In the genomic region with DNA sequence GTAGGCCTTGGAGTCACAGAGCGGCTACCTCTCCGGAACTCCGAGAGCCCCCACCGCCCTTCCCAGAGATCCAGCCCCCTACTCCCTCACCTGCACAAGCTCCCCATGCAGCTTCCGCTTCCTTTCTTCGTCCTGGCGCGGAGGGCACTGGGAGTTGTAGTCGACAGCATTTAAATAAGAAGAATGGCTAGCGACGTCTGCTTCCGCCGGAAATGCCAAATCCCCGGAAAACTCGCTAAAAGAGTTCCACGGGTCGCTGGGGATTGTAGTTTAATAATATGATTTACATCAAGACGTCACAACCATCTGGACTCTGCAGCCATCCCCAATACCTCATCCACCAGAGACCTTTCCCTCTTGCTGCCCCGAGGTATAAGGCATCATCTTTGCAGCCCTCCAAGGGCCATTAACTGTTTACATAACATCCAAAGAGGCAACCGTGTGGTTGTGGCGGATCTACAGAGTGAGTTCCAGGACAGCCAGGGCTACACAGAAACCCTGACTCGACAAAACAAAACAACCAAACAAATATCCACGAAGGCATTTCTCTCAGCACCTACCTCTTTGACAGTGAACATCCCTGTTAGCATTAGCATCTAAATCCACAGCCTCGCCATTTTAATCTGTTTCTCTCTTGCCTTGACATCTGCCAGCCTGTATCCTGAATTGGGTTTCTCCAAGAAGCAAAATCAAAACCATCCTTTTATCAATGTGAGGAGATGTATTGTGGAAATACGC, we compare ENCODE assay signal across 8 mouse cellular contexts. TPM values are rescaled to one million over a fixed set of nuclear protein-coding genes. Genes with fewer than 3 reads are reported as not detected.
DNase-seq lines count a peak whose midpoint lies in the region; ATAC-seq and TF ChIP-seq lines count a peak whose summit lies in the region.

No protein-coding gene starts in this region.

- H3K27me3 ChIP-seq in embryonic facial prominence, embryonic 14.5 days (replicated peaks; ENCODE audit: control insufficient read depth, insufficient read depth, low read length): peaks cover 25% of the 10 kb centered on the region
- H3K27me3 ChIP-seq in heart, adult 2 months (ENCODE audit: control insufficient read depth, insufficient read depth, low read length): no peaks in the 10 kb centered on the region
- peaks cover 38% of the 10 kb centered on the region for H3K27me3 ChIP-seq in limb, embryonic 13.5 days
- H3K27me3 ChIP-seq in midbrain, embryonic 16.5 days (ENCODE audit: control insufficient read depth, insufficient read depth, low read depth, low read length): peaks cover 12% of the 10 kb centered on the region

- no peak for TF ChIP-seq CTCF in heart, adult 2 months (IDR thresholded peaks at IDR 0.05)

- peak overlapping the region; percentile 72 for H3K4me3 ChIP-seq in embryonic facial prominence, embryonic 14.5 days (ENCODE audit: low read depth, low read length)
- H3K4me3 ChIP-seq in heart, adult 2 months: peak overlapping the region; percentile 77
- peak overlapping the region; percentile 61 for H3K4me3 ChIP-seq in limb, embryonic 13.5 days
- peak overlapping the region; percentile 69 for H3K4me3 ChIP-seq in midbrain, embryonic 16.5 days (ENCODE audit: low read depth, low read length)

- TF ChIP-seq EP300 in heart, adult 2 months (IDR thresholded peaks at IDR 0.05; ENCODE audit: insufficient read depth, low read depth, low read length): 0 out of 2 replicates have a peak, but pooled peaks have one; percentile 41

- DNase-seq in 3T3-L1 (ENCODE audit: low read depth, low spot score): peak; percentile 99
- DNase-seq in adrenal gland, postnatal 4 days (ENCODE audit: low spot score in 2 of 2): peak; percentile 58 to 76
- DNase-seq in embryonic facial prominence, embryonic 14.5 days (ENCODE audit: low spot score): peak; percentile 99
- DNase-seq in heart, adult 2 months: peak; percentile 89 to 92
- DNase-seq in kidney, adult 8-10 months: peak; percentile 91 to 92
- peak; percentile 75 to 85 for DNase-seq in spleen, postnatal 4 days (ENCODE audit: low spot score in 2 of 2)

- no peaks in the 10 kb centered on the region for H3K79me2 ChIP-seq in heart, adult 2 months (replicated peaks; ENCODE audit: control insufficient read depth, insufficient read depth, low read length)

- intact Hi-C loops in heart, adult 2 months (cut with DNase I): no loop called here

- WGBS in embryonic facial prominence, embryonic 14.5 days: 6% methylated on average over 25 of the region's 25 CpGs
- WGBS in heart, adult 2 months: 9% methylated on average over 25 of the region's 25 CpGs
- WGBS in limb, embryonic 13.5 days: 9% methylated on average over 25 of the region's 25 CpGs
- WGBS in midbrain, embryonic 16.5 days: 8% methylated on average over 25 of the region's 25 CpGs

- H3K4me2 ChIP-seq in embryonic facial prominence, embryonic 14.5 days (ENCODE audit: low read depth, low read length): peak overlapping the region; percentile 70
- peak overlapping the region; percentile 70 for H3K4me2 ChIP-seq in limb, embryonic 13.5 days (replicated peaks)
- peak overlapping the region; percentile 78 for H3K4me2 ChIP-seq in midbrain, embryonic 16.5 days (ENCODE audit: low read length)

- TF ChIP-seq POLR2A in heart, adult 2 months (IDR thresholded peaks at IDR 0.05; ENCODE audit: insufficient read depth, low read depth, low read length): peak; percentile 76

- H3K9ac ChIP-seq in embryonic facial prominence, embryonic 14.5 days (ENCODE audit: low read depth, low read length): peak overlapping the region; percentile 70
- H3K9ac ChIP-seq in heart, adult 2 months (ENCODE audit: low read depth, low read length): peak overlapping the region; percentile 74
- H3K9ac ChIP-seq in limb, embryonic 13.5 days: peak overlapping the region; percentile 65
- peak overlapping the region; percentile 73 for H3K9ac ChIP-seq in midbrain, embryonic 16.5 days (ENCODE audit: low read depth, low read length)

- H3K9me3 ChIP-seq in embryonic facial prominence, embryonic 14.5 days (ENCODE audit: control insufficient read depth, low read length): no peaks in the 10 kb centered on the region
- no peaks in the 10 kb centered on the region for H3K9me3 ChIP-seq in limb, embryonic 13.5 days
- H3K9me3 ChIP-seq in midbrain, embryonic 16.5 days (replicated peaks; ENCODE audit: control insufficient read depth, low read length, poor library complexity, severe bottlenecking): no peaks in the 10 kb centered on the region

- H3K27ac ChIP-seq in embryonic facial prominence, embryonic 14.5 days (replicated peaks; ENCODE audit: low read depth, low read length): no peak overlapping the region; the same call in 1 of the 2 replicates
- peak overlapping the region; percentile 65 for H3K27ac ChIP-seq in heart, adult 2 months
- 0 out of 2 replicates have a peak overlapping the region, but pooled peaks have one; percentile 28 for H3K27ac ChIP-seq in limb, embryonic 13.5 days
- H3K27ac ChIP-seq in midbrain, embryonic 16.5 days (ENCODE audit: low read length): peak overlapping the region; percentile 56

- peaks cover 8% of the 10 kb centered on the region; the same call in 1 of the 2 replicates for H3K4me1 ChIP-seq in embryonic facial prominence, embryonic 14.5 days (ENCODE audit: control insufficient read depth, insufficient read depth, low read length)
- peaks cover 3% of the 10 kb centered on the region for H3K4me1 ChIP-seq in heart, adult 2 months (ENCODE audit: control insufficient read depth, insufficient read depth, low read length)
- peaks cover 13% of the 10 kb centered on the region for H3K4me1 ChIP-seq in limb, embryonic 13.5 days
- H3K4me1 ChIP-seq in midbrain, embryonic 16.5 days (ENCODE audit: control insufficient read depth, insufficient read depth, low read length): peaks cover 15% of the 10 kb centered on the region

- no peaks in the 10 kb centered on the region for H3K36me3 ChIP-seq in embryonic facial prominence, embryonic 14.5 days (ENCODE audit: control insufficient read depth, insufficient read depth, low read length)
- no peaks in the 10 kb centered on the region for H3K36me3 ChIP-seq in heart, adult 2 months (ENCODE audit: control insufficient read depth, insufficient read depth, low read length)
- no peaks in the 10 kb centered on the region for H3K36me3 ChIP-seq in limb, embryonic 13.5 days
- no peaks in the 10 kb centered on the region for H3K36me3 ChIP-seq in midbrain, embryonic 16.5 days (ENCODE audit: control insufficient read depth, insufficient read depth, low read length)

- peak; percentile 91 for ATAC-seq in embryonic facial prominence, embryonic 14.5 days (ENCODE audit: low read depth)
- ATAC-seq in limb, embryonic 13.5 days (ENCODE audit: low FRiP score, low read depth): peak; percentile 89
- peak; percentile 91 for ATAC-seq in midbrain, embryonic 16.5 days

RNA-seq across cellular contexts. Expression of gene Smug1, which starts 3.5 kb away (rescaled TPM):
- total RNA-seq in adrenal gland, postnatal 4 days (2021): 10 to 100 TPM; 17.7 to 19.0 TPM
- polyA plus RNA-seq in embryonic facial prominence, embryonic 14.5 days (2014; fragmentation: Nextera tagmentation; extraction: Ambion mirVana): 14.9 and 18.4 TPM in 2 replicates
- 10 to 100 TPM; 13.9 to 15.2 TPM for total RNA-seq in heart, adult 2 months (2021)
- 13.3 and 13.9 TPM in 2 replicates for polyA plus RNA-seq in heart, adult 2 months (2012; rRNA removed)
- polyA plus RNA-seq in limb, embryonic 13.5 days (2015; fragmentation: Nextera tagmentation; extraction: Ambion mirVana): 15.6 and 16.7 TPM in 2 replicates
- polyA plus RNA-seq in midbrain, embryonic 16.5 days (2015; fragmentation: Nextera tagmentation; extraction: Ambion mirVana): 24.3 and 25.5 TPM in 2 replicates
